Mouse (Mus musculus) kidney, postnatal 25 days (tissue): ENCODE results near the gene Unc13c.

Experiments used
- DNase-seq, 2 experiments: peaks; one replicate each; pipeline ENCODE4 v3.0.0; 2021; ENCODE audit warnings: mixed read lengths in 2 of 2

Gene Unc13c

GRCm38 (mm10) chr9:73867410-73868067 lies 101.2 kb downstream of the Unc13c start:
- no peak for DNase-seq

GRCm38 (mm10) chr9:73866666-73867065 lies 102.1 kb downstream of the Unc13c start:
- DNase-seq: no peak

- DNase-seq: no peak
Measured at GRCm38 (mm10) chr9:73859469-73859868, 109.3 kb downstream of the Unc13c start.

- DNase-seq: no peak
Measured at GRCm38 (mm10) chr9:73854281-73854680, 114.5 kb downstream of the Unc13c start.

- DNase-seq: no peak
Measured at GRCm38 (mm10) chr9:73806681-73807080, 162.1 kb downstream of the Unc13c start.

- no peak for DNase-seq
Measured at GRCm38 (mm10) chr9:73774616-73775015, 194.2 kb downstream of the Unc13c start.

GRCm38 (mm10) chr9:73755185-73755584 lies 213.6 kb downstream of the Unc13c start:
- no peak for DNase-seq

- DNase-seq: no peak
Measured at GRCm38 (mm10) chr9:73753480-73753879, 215.3 kb downstream of the Unc13c start.

GRCm38 (mm10) chr9:73751344-73751743 lies 217.4 kb downstream of the Unc13c start:
- no peak for DNase-seq

GRCm38 (mm10) chr9:73734446-73734845 lies 234.3 kb downstream of the Unc13c start:
- DNase-seq: no peak

GRCm38 (mm10) chr9:73725717-73726662 lies 242.8 kb downstream of the Unc13c start:
- no peak for DNase-seq

GRCm38 (mm10) chr9:73724776-73725175 lies 244.0 kb downstream of the Unc13c start:
- no peak for DNase-seq

- DNase-seq: no peak
Measured at GRCm38 (mm10) chr9:73713508-73713907, 255.3 kb downstream of the Unc13c start.

GRCm38 (mm10) chr9:73697103-73697502 lies 271.7 kb downstream of the Unc13c start:
- no peak for DNase-seq

GRCm38 (mm10) chr9:73681580-73681979 lies 287.2 kb downstream of the Unc13c start:
- DNase-seq: no peak

GRCm38 (mm10) chr9:73680545-73681495 lies 287.9 kb downstream of the Unc13c start:
- no peak for DNase-seq

GRCm38 (mm10) chr9:73671656-73672212 lies 297.0 kb downstream of the Unc13c start:
- DNase-seq: peak; percentile 5 to 34

- no peak for DNase-seq
Measured at GRCm38 (mm10) chr9:73670040-73670439, 298.7 kb downstream of the Unc13c start.

GRCm38 (mm10) chr9:73662839-73663238 lies 305.9 kb downstream of the Unc13c start:
- no peak for DNase-seq

GRCm38 (mm10) chr9:73649088-73649487 lies 319.7 kb downstream of the Unc13c start:
- DNase-seq: peak in 1 of 2 experiments; percentile 7

- no peak for DNase-seq
Measured at GRCm38 (mm10) chr9:73638119-73638518, 330.6 kb downstream of the Unc13c start.

GRCm38 (mm10) chr9:73625171-73625570 lies 343.6 kb downstream of the Unc13c start:
- peak; percentile 14 to 60 for DNase-seq
